Mouse (Mus musculus): ENCODE measurements around the gene Ddc.

GRCm38 (mm10) chr11:11938591-11938990 is 40.6 kb upstream of the Ddc start:
- TF ChIP-seq CTCF (IDR thresholded peaks at IDR 0.05; ENCODE audit: low read depth, low read length) (no peak), POLR2AphosphoS5 (IDR thresholded peaks at IDR 0.05; ENCODE audit: insufficient replicate concordance, low read depth, low read length) (no peak), GATA2 (IDR thresholded peaks at IDR 0.05; ENCODE audit: borderline replicate concordance, low read depth, low read length) (no peak), TAL1 (conservative IDR thresholded peaks at IDR 0.05; ENCODE audit: low read depth, low read length) (no peak)
